Mouse (Mus musculus) neural tube, embryonic 14.5 days (tissue): ENCODE measurements around the gene Cyp2j12. TPM values are rescaled to one million over a fixed set of nuclear protein-coding genes. Genes with fewer than 3 reads are reported as not detected.
"Not testable (repeated sequence)": the region's sequence is repeated elsewhere in the genome, so short reads cannot be mapped to it uniquely, and the experiment has no call there.

Source experiments
- ATAC-seq: fragments of 200-750 bp; cut with Nextera tagmentation; 2 replicates; pipeline ENCODE4 v1.8.0; 2017; ENCODE audit warnings: low read depth, mild to moderate bottlenecking, moderate TSS enrichment, moderate library complexity
- H3K27ac ChIP-seq: fragments of 300-500 bp; sonication (generic); 2 replicates; pipeline ENCODE4 v1.5.1; 2014; ENCODE audit warnings: low read depth, mild to moderate bottlenecking, control low read depth, low read length, moderate library complexity, mixed read lengths
- H3K27me3 ChIP-seq: fragments of 300-500 bp; sonication (generic); 2 replicates; pipeline ENCODE4 v1.6.1; 2014; ENCODE audit warnings: low read length; ENCODE audit not compliant: control insufficient read depth, insufficient read depth
- H3K36me3 ChIP-seq: fragments of 300-500 bp; sonication (generic); 2 replicates; pipeline ENCODE4 v1.6.1; 2014; ENCODE audit warnings: low read length, mixed read lengths; ENCODE audit not compliant: control insufficient read depth, insufficient read depth
- H3K4me1 ChIP-seq: fragments of 300-500 bp; sonication (generic); 2 replicates; pipeline ENCODE4 v1.6.1; 2014; ENCODE audit warnings: low read length; ENCODE audit not compliant: control insufficient read depth, insufficient read depth
- H3K4me2 ChIP-seq: fragments of 300-500 bp; sonication (generic); 2 replicates; pipeline ENCODE4 v1.6.1; 2014; ENCODE audit warnings: mild to moderate bottlenecking, low read depth, low read length, control low read depth
- H3K4me3 ChIP-seq: fragments of 300-500 bp; sonication (generic); 2 replicates; pipeline ENCODE4 v1.5.1; 2014; ENCODE audit warnings: low read depth, low read length, control low read depth, mixed read lengths
- H3K9ac ChIP-seq: fragments of 300-500 bp; sonication (generic); replicated peaks from 2 replicates; pipeline ENCODE4 v1.6.1; 2014; ENCODE audit warnings: low read depth, mild to moderate bottlenecking, control low read depth, low read length, mixed read lengths
- H3K9me3 ChIP-seq: fragments of 300-500 bp; sonication (generic); 2 replicates; pipeline ENCODE4 v1.6.1; 2016; ENCODE audit warnings: low read length; ENCODE audit not compliant: control insufficient read depth
- WGBS: fragments of 180-500 bp; shearing (Covaris S2); extraction: QIAGEN DNeasy Blood & Tissue Kit; methylation state at CpG from one replicate; pipeline ENCODE4 v1.1.7; 2014; 5-methylcytosine and 5-hydroxymethylcytosine counted together
- polyA plus RNA-seq: library from polyadenylated mRNA; unstranded; fragments of >200 nt; fragmentation: Nextera tagmentation; extraction: Ambion mirVana; gene quantifications from 2 replicates; pipeline ENCODE4 v1.2.1, GENCODE M21; 2014

The Cyp2j12 gene
- not detected in 2 replicates for polyA plus RNA-seq

- Histone ChIP-seq H3K4me1 (no peaks in the 10 kb centered on the region), H3K36me3 (no peaks in the 10 kb centered on the region), H3K4me2 (no peak within 1 kb of the TSS), H3K9me3 (no peaks in the 10 kb centered on the region), H3K9ac (no peak within 1 kb of the TSS), H3K4me3 (no peak within 1 kb of the TSS), H3K27ac (no peak within 1 kb of the TSS), H3K27me3 (no peaks in the 10 kb centered on the region)
- 81% methylated on average over 7 of the region's 7 CpGs for WGBS
- ATAC-seq: no peak
Measured at GRCm38 (mm10) chr4:96140732-96141467, at the start of gene Cyp2j12. Gene Cyp2j12 (minus strand): TSS chr4:96141152.

GRCm38 (mm10) chr4:96189321-96189720 is 48.4 kb upstream of the Cyp2j12 start:
- WGBS: 92% methylated on average over 5 of the region's 5 CpGs
- H3K27me3 ChIP-seq, H3K27ac ChIP-seq, H3K9ac ChIP-seq, H3K4me1 ChIP-seq, ATAC-seq, H3K9me3 ChIP-seq, H3K4me2 ChIP-seq, H3K4me3 ChIP-seq, H3K36me3 ChIP-seq: not testable (repeated sequence)

GRCm38 (mm10) chr4:96188671-96189070 is 47.7 kb upstream of the Cyp2j12 start:
- WGBS: 92% methylated on average over 2 of the region's 2 CpGs
- not testable (repeated sequence) for H3K4me1 ChIP-seq, H3K4me3 ChIP-seq, H3K4me2 ChIP-seq, H3K27me3 ChIP-seq, ATAC-seq, H3K27ac ChIP-seq, H3K9ac ChIP-seq, H3K9me3 ChIP-seq, H3K36me3 ChIP-seq

GRCm38 (mm10) chr4:96188146-96188545 is 47.2 kb upstream of the Cyp2j12 start:
- H3K27me3 ChIP-seq, H3K9me3 ChIP-seq, H3K4me2 ChIP-seq, ATAC-seq, H3K4me1 ChIP-seq, H3K27ac ChIP-seq, H3K4me3 ChIP-seq, H3K36me3 ChIP-seq, H3K9ac ChIP-seq: not testable (repeated sequence)
- WGBS: 93% methylated on average over 2 of the region's 2 CpGs

GRCm38 (mm10) chr4:96184716-96185115 is 43.8 kb upstream of the Cyp2j12 start:
- H3K4me3 ChIP-seq, H3K9ac ChIP-seq, H3K9me3 ChIP-seq, ATAC-seq, H3K27ac ChIP-seq, H3K36me3 ChIP-seq, H3K27me3 ChIP-seq, H3K4me2 ChIP-seq, H3K4me1 ChIP-seq: not testable (repeated sequence)
- WGBS: 88% methylated on average over 2 of the region's 2 CpGs

GRCm38 (mm10) chr4:96162839-96163238 is 21.9 kb upstream of the Cyp2j12 start:
- Histone ChIP-seq H3K27ac (no peak overlapping the region), H3K27me3 (no peaks in the 10 kb centered on the region)
- no peak for ATAC-seq

GRCm38 (mm10) chr4:96161575-96161974 is 20.6 kb upstream of the Cyp2j12 start:
- Histone ChIP-seq H3K4me1 (no peaks in the 10 kb centered on the region), H3K36me3 (no peaks in the 10 kb centered on the region), H3K27ac (no peak overlapping the region), H3K9ac (no peak overlapping the region), H3K9me3 (no peaks in the 10 kb centered on the region), H3K4me3 (no peak overlapping the region), H3K27me3 (no peaks in the 10 kb centered on the region), H3K4me2 (no peak overlapping the region)
- WGBS: 93% methylated on average over 1 of the region's 1 CpGs
- no peak for ATAC-seq

More at GRCm38 (mm10) chr4:96162839-96163238, 21.9 kb upstream of the Cyp2j12 start:
- no peak overlapping the region for H3K9ac ChIP-seq
- no peak overlapping the region for H3K4me2 ChIP-seq
- no peaks in the 10 kb centered on the region for H3K36me3 ChIP-seq
- no peaks in the 10 kb centered on the region for H3K9me3 ChIP-seq
- no peak overlapping the region for H3K4me3 ChIP-seq
- H3K4me1 ChIP-seq: no peaks in the 10 kb centered on the region
- 91% methylated on average over 1 of the region's 1 CpGs for WGBS

- Histone ChIP-seq H3K27me3 (no peaks in the 10 kb centered on the region), H3K9me3 (no peaks in the 10 kb centered on the region), H3K9ac (no peak overlapping the region), H3K4me3 (no peak overlapping the region), H3K27ac (no peak overlapping the region), H3K36me3 (no peaks in the 10 kb centered on the region), H3K4me1 (no peaks in the 10 kb centered on the region), H3K4me2 (no peak overlapping the region)
- no peak for ATAC-seq
- 94% methylated on average over 1 of the region's 1 CpGs for WGBS
Measured at GRCm38 (mm10) chr4:96139226-96139625, 1.7 kb downstream of the Cyp2j12 start.

GRCm38 (mm10) chr4:96134246-96134645 is 6.7 kb downstream of the Cyp2j12 start:
- no peaks in the 10 kb centered on the region for H3K9me3 ChIP-seq
- no peak overlapping the region for H3K27ac ChIP-seq
- no peak overlapping the region for H3K4me2 ChIP-seq
- WGBS: 77% methylated on average over 3 of the region's 3 CpGs
- no peak for ATAC-seq
- H3K27me3 ChIP-seq: no peaks in the 10 kb centered on the region
- no peak overlapping the region for H3K9ac ChIP-seq
- H3K36me3 ChIP-seq: no peaks in the 10 kb centered on the region
- no peaks in the 10 kb centered on the region for H3K4me1 ChIP-seq
- H3K4me3 ChIP-seq: no peak overlapping the region
